Comparison of ENCODE assay signal across 8 mouse cellular contexts in the genomic region with DNA sequence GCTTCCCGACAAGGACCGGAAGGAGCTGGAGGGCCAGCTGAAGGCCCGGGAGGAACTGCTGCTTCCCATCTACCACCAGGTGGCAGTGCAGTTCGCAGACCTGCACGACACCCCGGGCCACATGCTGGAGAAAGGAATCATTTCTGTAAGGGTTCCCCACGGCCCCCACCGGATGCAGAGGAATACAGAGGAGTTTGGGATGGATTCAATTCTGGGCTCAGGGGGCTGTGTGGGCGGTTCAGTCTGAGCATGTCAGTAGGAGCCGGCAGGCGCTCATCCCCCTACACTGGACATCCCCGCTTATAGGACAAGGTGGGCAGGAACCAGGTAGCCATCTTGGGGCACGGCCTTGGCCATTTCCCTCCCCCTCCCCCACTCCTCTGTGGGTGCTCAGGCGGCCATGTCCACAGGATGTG. TPM values are rescaled to one million over a fixed set of nuclear protein-coding genes. Genes with fewer than 3 reads are reported as not detected.
A peak's percentile ranks its signal among the peaks of the same experiment; 100 is the strongest.
DNase-seq lines count a peak whose midpoint lies in the region; ATAC-seq and TF ChIP-seq lines count a peak whose summit lies in the region.

No protein-coding gene starts in this region.

- no peak overlapping the region for H3K9ac ChIP-seq in heart, embryonic 12.5 days
- peak overlapping the region; percentile 22; the same call in 1 of the 2 replicates for H3K9ac ChIP-seq in limb, embryonic 14.5 days (ENCODE audit: low read depth, low read length, severe bottlenecking)
- no peak overlapping the region for H3K9ac ChIP-seq in stomach, embryonic 15.5 days

- no peak for TF ChIP-seq POLR2A in limb, embryonic 14.5 days (IDR thresholded peaks at IDR 0.05; ENCODE audit: borderline replicate concordance, extremely low read depth, insufficient read depth, insufficient read length)

- WGBS in heart, embryonic 12.5 days = 18% methylated on average over 14 of the region's 14 CpGs
- 12% methylated on average over 14 of the region's 14 CpGs for WGBS in limb, embryonic 14.5 days
- 14% methylated on average over 14 of the region's 14 CpGs for WGBS in stomach, embryonic 15.5 days

- no peaks in the 10 kb centered on the region for H3K4me1 ChIP-seq in heart, embryonic 12.5 days (replicated peaks)
- H3K4me1 ChIP-seq in limb, embryonic 14.5 days (ENCODE audit: control insufficient read depth, insufficient read depth, low read length) = no peaks in the 10 kb centered on the region
- H3K4me1 ChIP-seq in stomach, embryonic 15.5 days = no peaks in the 10 kb centered on the region

- H3K27me3 ChIP-seq in heart, embryonic 12.5 days (replicated peaks) = peaks cover 4% of the 10 kb centered on the region; the same call in 1 of the 2 replicates
- H3K27me3 ChIP-seq in limb, embryonic 14.5 days (ENCODE audit: control insufficient read depth, insufficient read depth, low read length) = no peaks in the 10 kb centered on the region
- no peaks in the 10 kb centered on the region for H3K27me3 ChIP-seq in stomach, embryonic 15.5 days (replicated peaks)

- ATAC-seq in heart, embryonic 12.5 days (ENCODE audit: insufficient number of reproducible peaks, low FRiP score) = no peak
- peak; percentile 80 for ATAC-seq in limb, embryonic 14.5 days (ENCODE audit: low FRiP score, low read depth)
- peak; percentile 38; the same call in 1 of the 2 replicates for ATAC-seq in stomach, embryonic 15.5 days (ENCODE audit: insufficient read depth, low FRiP score, low read depth)

- no peak overlapping the region for H3K4me2 ChIP-seq in heart, embryonic 12.5 days
- peak overlapping the region; percentile 33 for H3K4me2 ChIP-seq in limb, embryonic 14.5 days (replicated peaks; ENCODE audit: low read depth, low read length, severe bottlenecking)
- peak overlapping the region; percentile 34 for H3K4me2 ChIP-seq in stomach, embryonic 15.5 days

- no peak overlapping the region for H3K27ac ChIP-seq in heart, embryonic 12.5 days (ENCODE audit: poor library complexity, severe bottlenecking)
- H3K27ac ChIP-seq in limb, embryonic 14.5 days (replicated peaks; ENCODE audit: low read depth, low read length) = no peak overlapping the region
- H3K27ac ChIP-seq in stomach, embryonic 15.5 days = no peak overlapping the region

- DNase-seq in heart, adult 11 months = peak; percentile 94
- peak; percentile 79 for DNase-seq in embryo, embryonic 11.5 days (ENCODE audit: low read depth, low spot score)
- DNase-seq in heart, adult 18-20 months = peak; percentile 56 to 78
- peak; percentile 14 to 52 for DNase-seq in kidney, adult 8-10 months
- peak; percentile 81 for DNase-seq in limb, embryonic 14.5 days (ENCODE audit: low spot score)
- DNase-seq in naive thymus-derived CD4-positive, alpha-beta T cell, adult 2 months (ENCODE audit: low read depth) = peak; percentile 68

- no peak overlapping the region for H3K4me3 ChIP-seq in heart, embryonic 12.5 days
- H3K4me3 ChIP-seq in limb, embryonic 14.5 days (replicated peaks; ENCODE audit: low read length) = no peak overlapping the region
- no peak overlapping the region for H3K4me3 ChIP-seq in stomach, embryonic 15.5 days (replicated peaks)

- H3K9me3 ChIP-seq in heart, embryonic 12.5 days (replicated peaks) = no peaks in the 10 kb centered on the region
- H3K9me3 ChIP-seq in limb, embryonic 14.5 days (ENCODE audit: control insufficient read depth, low read length) = no peaks in the 10 kb centered on the region
- H3K9me3 ChIP-seq in stomach, embryonic 15.5 days = no peaks in the 10 kb centered on the region

- H3K36me3 ChIP-seq in heart, embryonic 12.5 days = peaks cover 47% of the 10 kb centered on the region
- no peaks in the 10 kb centered on the region for H3K36me3 ChIP-seq in limb, embryonic 14.5 days (ENCODE audit: control insufficient read depth, insufficient read depth, low read length)
- no peaks in the 10 kb centered on the region for H3K36me3 ChIP-seq in stomach, embryonic 15.5 days

RNA-seq across cellular contexts. Expression of a gene that starts 25.4 kb away (rescaled TPM):
- not detected in 2 replicates for polyA plus RNA-seq in heart, embryonic 12.5 days (2016; fragmentation: Nextera tagmentation; extraction: Ambion mirVana)
- not detected for total RNA-seq in heart, adult 18-20 months (2021)
- polyA plus RNA-seq in limb, embryonic 14.5 days (2012; rRNA removed) = 0.09 and 0.13 TPM in 2 replicates
- not detected in 2 replicates for polyA plus RNA-seq in limb, embryonic 14.5 days (2014; fragmentation: Nextera tagmentation; extraction: Ambion mirVana)
- not detected in 2 replicates for polyA plus RNA-seq in stomach, embryonic 15.5 days (2015; fragmentation: Nextera tagmentation; extraction: Ambion mirVana)

RNA-seq across cellular contexts. Expression of a gene that starts 40.8 kb away (rescaled TPM):
- 0.64 and 0.68 TPM in 2 replicates for polyA plus RNA-seq in heart, embryonic 12.5 days (2016; fragmentation: Nextera tagmentation; extraction: Ambion mirVana)
- under 1 TPM; 0.27 to 0.85 TPM for total RNA-seq in heart, adult 18-20 months (2021)
- polyA plus RNA-seq in limb, embryonic 14.5 days (2012; rRNA removed) = 1.6 TPM in 2 replicates
- polyA plus RNA-seq in limb, embryonic 14.5 days (2014; fragmentation: Nextera tagmentation; extraction: Ambion mirVana) = 2.2 and 2.4 TPM in 2 replicates
- 5.5 and 6.5 TPM in 2 replicates for polyA plus RNA-seq in stomach, embryonic 15.5 days (2015; fragmentation: Nextera tagmentation; extraction: Ambion mirVana)

Comparison
In these comparisons a context has a peak if more than half of its experiments do, and no peak if none do; other contexts are left out.
1. DNase-seq: peak in every context shown above with its lines; median percentile 94 in heart, adult 11 months; 81 in limb, embryonic 14.5 days; 79 in embryo, embryonic 11.5 days; 68 in naive thymus-derived CD4-positive, alpha-beta T cell, adult 2 months; 67 in heart, adult 18-20 months; 33 in kidney, adult 8-10 months.